Mouse (Mus musculus) Muller cell, postnatal 12 days (primary cell): ENCODE measurements around the gene Ppm1n.

Experiments
- DNase-seq: peaks from one replicate; pipeline ENCODE4 v3.0.0-alpha.2; 2015; ENCODE audit errors: inconsistent ontology term

The Ppm1n gene

DNA sequence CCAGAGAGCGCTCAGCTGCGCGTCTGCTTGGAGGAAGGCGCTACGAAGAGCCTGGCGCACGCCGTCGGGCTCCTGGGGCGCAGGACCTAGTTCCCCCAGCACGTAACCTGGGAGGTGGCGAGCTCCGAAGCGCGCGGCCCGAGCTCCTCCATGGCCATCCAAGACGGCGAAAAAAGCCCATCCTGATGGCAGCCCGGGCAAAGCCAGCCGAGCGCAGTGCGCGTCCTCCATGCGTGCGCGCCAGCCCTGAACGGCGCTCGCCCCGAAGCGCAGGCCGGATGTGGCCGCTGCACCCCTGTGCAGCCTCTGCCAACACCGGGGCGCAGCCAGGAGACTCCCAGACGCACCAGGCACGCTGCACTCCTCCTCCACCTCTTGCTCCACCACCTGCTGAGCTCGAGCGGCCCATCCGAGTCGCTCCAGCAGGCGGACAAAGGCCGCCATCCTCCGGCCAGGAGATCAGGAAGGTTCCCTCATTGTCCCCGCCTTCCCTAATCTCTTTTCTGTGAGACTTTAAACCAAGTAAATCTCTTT is at the start of gene Ppm1n:
Ppm1n (minus strand) TSS at position 484 of the 534 bp plus-strand sequence.
- no peak for DNase-seq

- no peak for DNase-seq
These were observed 48.6 kb upstream of the Ppm1n start for GRCm38 (mm10) chr7:19328425-19328824.

- no peak for DNase-seq
These were observed 47.9 kb upstream of the Ppm1n start for GRCm38 (mm10) chr7:19327782-19328181.

- DNase-seq, result peak; percentile 96
These were observed 47.3 kb upstream of the Ppm1n start for GRCm38 (mm10) chr7:19327128-19327527.

DNA sequence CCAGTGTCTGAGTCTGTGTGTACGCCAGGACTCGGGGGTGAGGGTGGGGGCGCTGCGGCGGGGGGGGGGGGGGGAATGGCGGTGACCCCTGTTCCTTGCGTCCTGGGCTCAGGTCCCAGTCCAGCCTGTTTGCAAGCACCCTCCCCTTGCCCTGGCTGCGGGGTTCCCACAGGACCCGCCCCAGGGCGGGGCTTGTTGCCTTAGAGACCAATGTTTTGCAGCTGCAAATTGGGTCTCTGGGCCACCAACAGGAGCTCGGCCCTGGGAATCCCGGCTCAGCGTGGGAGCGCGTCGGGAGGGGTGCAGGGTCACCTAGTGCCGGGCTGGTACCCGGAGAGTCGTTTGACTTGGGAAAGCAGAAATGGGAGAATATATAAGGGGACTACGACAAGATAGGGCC is 46.5 kb upstream of the Ppm1n start:
- peak; percentile 98 for DNase-seq

- no peak for DNase-seq
These were observed 45.7 kb upstream of the Ppm1n start for GRCm38 (mm10) chr7:19325262-19326199.

DNA sequence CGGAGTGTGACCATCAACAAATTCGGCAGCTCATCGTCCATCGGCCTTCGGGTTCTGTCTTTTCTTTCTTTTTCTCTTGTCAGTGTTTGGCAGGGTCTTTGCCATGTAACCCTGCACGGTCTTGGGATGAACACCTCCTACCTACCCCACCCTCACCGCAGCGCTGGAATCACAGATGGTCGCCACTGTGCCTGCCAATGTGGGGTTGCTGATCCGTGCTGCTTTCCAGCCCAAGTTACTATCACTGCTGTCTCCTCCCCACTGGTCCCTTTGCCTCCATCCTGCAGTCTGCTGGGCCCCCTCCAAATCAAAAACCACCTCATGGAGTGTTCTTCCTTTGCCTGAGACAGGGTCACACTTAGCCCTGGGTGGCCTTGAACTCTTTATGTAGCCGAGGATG is 44.4 kb upstream of the Ppm1n start:
- no peak for DNase-seq

- no peak for DNase-seq
These were observed 42.6 kb upstream of the Ppm1n start for GRCm38 (mm10) chr7:19322489-19322888.

DNA sequence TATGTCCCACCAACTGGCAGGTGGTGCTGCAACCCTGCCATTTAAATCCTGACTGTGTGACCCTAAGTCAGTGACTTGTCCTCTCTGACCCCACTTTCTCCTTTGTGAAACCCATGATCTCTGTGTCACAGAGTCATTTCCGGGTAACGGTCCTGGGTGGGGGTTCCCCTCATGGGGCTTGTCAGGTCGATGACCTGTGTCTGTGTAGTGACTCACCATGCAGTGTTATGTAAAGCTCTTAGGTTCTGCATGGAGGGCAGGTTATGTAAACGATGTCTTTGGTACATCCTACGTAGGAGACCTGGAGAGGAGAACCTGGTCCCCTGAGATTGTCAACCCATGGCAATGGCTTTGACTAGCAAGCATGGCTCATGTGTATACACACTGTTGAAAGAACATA is 41.6 kb upstream of the Ppm1n start:
- DNase-seq, result no peak

GRCm38 (mm10) chr7:19320637-19321036 is 40.8 kb upstream of the Ppm1n start:
- DNase-seq, result no peak

DNA sequence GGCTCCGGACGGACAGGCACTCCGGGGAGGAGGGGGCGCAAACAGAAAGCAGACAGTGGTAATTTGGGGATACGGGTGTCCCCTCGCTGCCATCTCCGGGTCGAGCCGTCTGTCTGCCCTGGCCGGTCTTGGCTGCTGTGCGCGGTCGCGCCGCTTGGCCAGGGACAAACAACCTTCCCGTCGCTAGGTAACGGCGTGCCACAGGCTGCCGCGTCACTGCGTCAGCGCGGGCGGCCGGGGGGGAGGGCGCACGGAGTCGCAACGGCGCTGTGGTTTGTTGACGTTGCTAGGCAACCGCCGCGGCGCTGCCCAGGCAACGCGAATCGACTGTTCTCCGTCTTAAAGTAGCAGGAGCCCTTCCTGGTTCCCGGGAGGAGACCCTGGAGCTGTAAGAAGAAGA is 40.0 kb upstream of the Ppm1n start:
- peak; percentile 98 for DNase-seq

- DNase-seq, result peak; percentile 54
These were observed 39.6 kb upstream of the Ppm1n start for GRCm38 (mm10) chr7:19319458-19319857.

DNA sequence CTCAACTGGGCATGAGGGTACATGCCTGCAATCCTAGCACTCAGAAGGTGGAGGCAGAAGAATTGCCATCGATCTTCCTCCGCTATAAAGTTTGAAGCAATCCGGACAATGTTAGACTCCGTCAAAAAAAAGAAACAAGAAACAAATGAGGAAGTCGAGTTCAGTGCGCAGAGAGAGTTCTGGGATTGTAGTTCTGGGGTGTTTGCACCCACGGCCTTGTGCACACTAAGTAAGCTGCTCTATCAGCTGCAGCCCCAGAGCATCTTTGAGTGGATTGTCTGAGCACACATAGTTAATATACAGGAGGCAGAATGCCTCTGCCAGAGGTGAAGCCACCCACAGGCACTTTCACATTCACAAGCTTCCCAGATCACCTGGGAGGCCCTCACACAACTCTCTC is 38.8 kb upstream of the Ppm1n start:
- no peak for DNase-seq

GRCm38 (mm10) chr7:19318201-19318600 is 38.3 kb upstream of the Ppm1n start:
- DNase-seq, result no peak

DNA sequence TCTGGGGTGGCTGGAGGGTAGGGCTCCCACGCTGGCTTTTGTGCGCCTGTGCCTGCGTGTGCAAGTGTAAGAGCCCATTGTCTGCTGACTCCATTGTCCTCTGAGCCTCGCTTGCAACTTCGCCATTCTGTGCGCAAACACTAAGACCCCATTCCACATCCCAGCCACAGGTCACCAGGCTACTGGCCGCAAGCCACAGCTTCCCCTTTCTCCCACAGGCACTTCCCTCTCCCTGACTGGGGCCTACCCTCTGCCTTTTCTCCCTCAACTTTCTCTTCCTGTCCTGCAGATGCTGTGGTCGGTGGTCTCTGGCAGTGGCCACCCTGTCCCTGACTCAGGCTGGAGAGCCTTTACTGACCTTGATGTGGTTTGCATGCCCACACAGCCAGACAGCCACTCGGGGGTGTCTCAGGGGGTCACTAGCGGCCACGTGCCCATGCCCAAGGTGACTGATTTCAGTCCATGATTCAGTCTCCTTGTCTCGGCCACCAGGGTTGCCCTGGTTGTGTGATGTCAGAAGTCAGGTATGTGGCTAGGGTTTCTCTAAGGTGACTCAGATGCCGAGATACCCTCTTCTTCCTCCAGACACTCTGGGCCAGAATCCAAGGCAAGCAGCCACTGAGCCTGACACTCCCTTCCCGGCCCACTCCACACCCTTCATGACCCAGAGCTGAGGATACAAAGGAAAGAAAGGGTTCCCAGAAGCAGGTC is 36.7 kb upstream of the Ppm1n start:
- DNase-seq, result peak; percentile 87

GRCm38 (mm10) chr7:19314033-19314432 is 34.2 kb upstream of the Ppm1n start:
- no peak for DNase-seq

DNA sequence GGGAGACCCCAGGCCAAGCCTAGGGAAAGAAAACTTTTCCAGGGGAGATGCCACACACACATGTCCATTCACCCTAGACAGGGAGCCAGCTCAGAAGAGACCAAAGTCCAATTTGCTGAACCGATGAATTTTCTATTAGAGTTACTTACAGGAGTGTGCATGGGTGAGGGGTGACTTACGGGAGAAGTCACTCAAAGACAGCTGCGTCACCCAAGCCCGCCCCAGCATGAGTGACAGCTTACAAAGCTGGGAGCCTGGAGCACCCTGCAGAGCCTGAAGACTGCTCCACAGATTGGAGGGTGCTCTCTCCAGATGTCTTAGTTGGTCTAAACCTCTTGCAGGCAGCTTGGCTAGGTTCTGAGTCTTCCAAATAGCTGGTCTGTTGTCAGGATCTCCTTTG is 32.1 kb upstream of the Ppm1n start:
- DNase-seq, result no peak

GRCm38 (mm10) chr7:19309884-19310641 is 30.2 kb upstream of the Ppm1n start, which contains the start of gene Fosb:
Fosb (minus strand) TSS chr7:19310051.
- DNase-seq, result peak; percentile 98

DNA sequence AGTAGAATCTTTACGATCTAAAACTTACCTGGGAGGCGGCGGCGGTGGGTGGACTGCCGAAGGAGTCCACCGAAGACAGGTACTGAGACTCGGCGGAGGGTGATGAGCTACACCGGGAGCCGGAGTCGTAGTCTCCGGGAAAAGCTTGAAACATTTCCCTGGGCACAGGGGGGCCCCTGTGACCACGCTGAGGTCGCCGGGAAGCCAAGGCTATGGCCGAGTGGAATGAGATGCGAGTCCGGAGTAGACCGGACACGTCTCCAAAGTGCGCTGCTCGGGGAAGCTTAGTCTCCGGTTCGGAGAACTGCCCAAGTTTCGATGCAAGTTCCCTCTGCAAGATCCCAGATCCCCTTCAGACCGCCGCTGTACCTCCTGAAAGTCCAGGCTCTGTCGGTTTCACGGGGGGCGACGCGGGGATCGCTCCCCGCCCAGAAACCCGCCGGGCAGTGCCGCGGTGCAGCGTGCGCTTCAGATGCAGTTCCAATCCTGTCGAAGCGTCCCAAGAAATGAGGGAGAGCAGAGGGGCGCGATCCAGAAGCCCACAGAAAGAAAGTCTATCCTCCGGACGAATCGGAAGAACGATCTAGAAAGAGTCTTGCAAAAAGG is 29.5 kb upstream of the Ppm1n start:
- DNase-seq, result no peak

DNA sequence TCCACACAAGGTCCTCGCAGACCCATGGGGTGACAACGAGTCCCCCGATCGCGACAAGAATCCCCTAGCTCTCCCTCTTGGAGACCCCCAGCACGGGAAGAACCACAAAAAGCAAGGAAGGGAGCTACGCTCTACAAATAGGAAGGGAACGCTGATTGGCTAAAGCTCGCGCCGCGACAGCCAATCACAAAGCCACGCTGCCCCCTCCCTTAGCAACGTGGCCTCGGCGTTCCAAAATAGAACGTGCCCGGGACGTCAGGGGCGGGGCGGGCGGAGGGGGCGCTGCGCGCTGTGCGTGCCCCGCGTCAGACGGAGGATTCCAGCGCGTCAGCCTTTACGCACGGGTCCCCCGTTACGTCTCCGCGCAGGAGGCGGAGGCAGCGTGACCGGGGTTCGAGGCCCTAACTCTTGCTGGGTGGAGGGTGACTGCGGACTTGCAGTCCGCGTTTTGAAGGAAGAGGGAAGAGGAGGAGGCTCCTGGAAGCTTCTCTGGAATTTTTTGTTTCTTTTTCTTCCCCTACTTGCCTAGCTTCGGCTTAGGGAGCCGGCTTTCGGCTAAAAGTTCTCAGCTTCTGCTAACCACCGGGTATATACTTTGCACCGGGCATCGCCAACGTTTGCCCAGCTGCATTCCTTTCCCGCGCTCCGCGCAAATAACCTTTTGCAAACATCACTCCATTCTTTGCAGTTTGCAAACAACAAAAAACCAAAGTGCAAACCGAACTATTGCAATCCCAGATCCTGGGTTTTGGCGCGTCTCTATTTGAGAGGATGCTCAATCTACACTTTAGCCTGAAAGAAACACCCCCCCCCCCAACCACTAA is 28.8 kb upstream of the Ppm1n start:
- DNase-seq, result peak; percentile 96
